Mouse (Mus musculus): ENCODE measurements around the gene Ufc1. TPM values are rescaled to one million over a fixed set of nuclear protein-coding genes. Genes with fewer than 3 reads are reported as not detected.

The Ufc1 gene
- total and polyA plus RNA-seq, 2 experiments from 2014 or later = 83.7 to 128 TPM

DNA sequence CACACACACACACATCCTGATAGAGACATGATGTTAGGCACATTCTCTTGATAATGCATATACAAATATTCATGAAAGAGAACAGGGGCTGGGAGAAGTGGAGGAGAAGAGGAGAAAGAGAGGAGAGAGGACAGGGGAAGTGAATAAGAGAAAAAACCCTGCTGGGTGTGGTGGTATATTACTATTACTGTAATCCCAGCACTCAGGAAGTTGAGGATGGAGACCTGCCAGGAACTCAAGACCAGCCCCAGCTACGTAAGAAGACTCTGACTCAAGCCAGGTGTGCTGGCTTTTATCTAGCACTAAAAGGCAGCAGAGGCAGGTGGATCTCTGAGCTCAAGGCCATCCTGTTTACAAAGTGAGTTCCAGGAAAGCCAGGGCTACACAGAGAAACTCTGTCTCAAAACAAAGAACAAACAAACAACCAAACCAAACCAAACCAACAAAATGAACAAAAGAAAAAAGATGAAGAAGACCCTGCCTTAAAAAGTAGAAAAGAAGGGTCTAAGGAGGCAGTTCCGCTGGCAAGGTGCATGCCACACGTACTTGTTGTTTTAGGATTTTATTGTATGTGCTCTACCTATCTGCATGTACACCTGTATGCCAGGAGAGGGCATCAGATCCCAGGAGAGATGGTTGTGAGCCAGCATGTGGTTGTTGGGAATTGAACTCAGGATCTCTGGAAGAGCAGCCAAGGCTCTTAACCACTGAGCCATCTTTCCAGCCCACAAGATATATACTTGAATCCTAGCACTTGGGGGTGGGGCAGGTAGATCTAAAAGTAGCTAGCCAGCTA is 31.0 kb downstream of the Ufc1 start:
- peak; percentile 40 for TF ChIP-seq CTCF (IDR thresholded peaks at IDR 0.05)
- Histone ChIP-seq H3K27ac (ENCODE audit: low read depth, low read length) (peak overlapping the region; percentile 59), H3K4me3 (ENCODE audit: low read depth, low read length) (no peak overlapping the region), H3K36me3 (ENCODE audit: insufficient read depth, low read length) (no peaks in the 10 kb centered on the region), H3K9me3 (ENCODE audit: low read length) (no peaks in the 10 kb centered on the region), H3K4me1 (ENCODE audit: insufficient read depth, low read length) (peaks cover 5% of the 10 kb centered on the region; the same call in 1 of the 2 replicates), H3K9ac (replicated peaks; ENCODE audit: low read length, poor library complexity, severe bottlenecking) (no peak overlapping the region), H3K4me2 (ENCODE audit: low read depth, low read length, poor library complexity, severe bottlenecking) (peak overlapping the region; percentile 32; the same call in 1 of the 2 replicates), H3K27me3 (ENCODE audit: insufficient read depth, low read length) (no peaks in the 10 kb centered on the region)
- DNase-seq (ENCODE audit: low spot score) (no peak), ATAC-seq (ENCODE audit: low FRiP score) (no peak)
- 84% methylated on average over 3 of the region's 3 CpGs for WGBS

DNA sequence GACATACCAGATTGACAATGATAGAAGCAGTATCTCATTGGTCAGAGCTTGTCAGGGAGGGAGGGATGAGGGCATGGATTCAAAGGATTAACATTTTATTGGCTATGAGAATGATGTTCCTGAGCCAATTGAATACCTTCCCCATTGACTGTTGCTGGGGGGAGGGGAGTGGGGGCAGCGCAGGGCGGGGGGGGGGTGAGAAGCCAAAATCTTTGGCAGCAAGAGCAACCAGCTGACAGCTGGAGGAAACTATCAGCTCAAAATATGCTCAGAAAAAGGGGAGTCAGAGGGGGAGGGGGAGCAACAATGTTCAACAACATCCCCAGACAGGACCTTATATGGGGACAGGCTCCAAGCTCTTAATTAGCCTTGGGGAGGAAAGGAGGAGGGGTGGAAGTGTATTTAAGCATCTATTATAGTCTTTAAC is 31.6 kb downstream of the Ufc1 start:
- ATAC-seq (ENCODE audit: low FRiP score) (peak; percentile 95), DNase-seq (ENCODE audit: low spot score) (peak; percentile 93)
- WGBS = 0% methylated on average over 2 of the region's 2 CpGs
- Histone ChIP-seq H3K4me3 (ENCODE audit: low read depth, low read length) (no peak overlapping the region), H3K36me3 (ENCODE audit: insufficient read depth, low read length) (no peaks in the 10 kb centered on the region), H3K4me1 (ENCODE audit: insufficient read depth, low read length) (peaks cover 5% of the 10 kb centered on the region; the same call in 1 of the 2 replicates), H3K9me3 (ENCODE audit: low read length) (no peaks in the 10 kb centered on the region), H3K27ac (ENCODE audit: low read depth, low read length) (peak overlapping the region; percentile 59), H3K27me3 (ENCODE audit: insufficient read depth, low read length) (no peaks in the 10 kb centered on the region), H3K4me2 (ENCODE audit: low read depth, low read length, poor library complexity, severe bottlenecking) (peak overlapping the region; percentile 32), H3K9ac (replicated peaks; ENCODE audit: low read length, poor library complexity, severe bottlenecking) (no peak overlapping the region)
- TF ChIP-seq CTCF (IDR thresholded peaks at IDR 0.05) = no peak

DNA sequence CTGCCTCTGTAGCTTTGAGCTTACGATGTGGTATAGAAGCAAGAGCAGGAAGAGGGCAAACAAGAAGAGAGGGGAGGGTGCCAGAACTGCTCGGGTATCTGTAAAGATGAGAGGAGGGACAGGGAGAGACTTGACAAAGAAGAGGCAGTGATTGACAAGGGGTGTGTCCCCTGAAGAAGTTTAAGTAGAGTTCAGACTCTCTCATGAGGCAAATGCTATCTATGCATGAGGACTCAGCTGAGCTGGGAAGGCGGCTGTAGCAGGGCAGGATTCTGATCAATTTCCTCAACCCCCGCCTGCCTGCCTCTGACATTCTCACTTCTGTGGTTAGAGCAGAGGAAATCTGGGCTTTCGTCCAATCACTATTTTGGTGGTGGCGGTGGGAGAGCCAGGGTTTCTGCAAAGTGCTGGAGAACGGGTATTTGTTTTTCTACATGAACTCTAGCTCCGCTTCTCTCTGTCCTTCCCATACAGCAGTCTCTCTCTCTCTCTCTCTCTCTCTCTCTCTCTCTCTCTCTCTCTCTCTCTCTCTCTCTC is 32.2 kb downstream of the Ufc1 start:
- 1% methylated on average over 8 of the region's 8 CpGs for WGBS
- TF ChIP-seq CTCF (IDR thresholded peaks at IDR 0.05) = no peak
- Histone ChIP-seq H3K36me3 (ENCODE audit: insufficient read depth, low read length) (no peaks in the 10 kb centered on the region), H3K9ac (replicated peaks; ENCODE audit: low read length, poor library complexity, severe bottlenecking) (peak overlapping the region; percentile 30), H3K4me1 (ENCODE audit: insufficient read depth, low read length) (peaks cover 5% of the 10 kb centered on the region; the same call in 1 of the 2 replicates), H3K27ac (ENCODE audit: low read depth, low read length) (peak overlapping the region; percentile 73), H3K4me3 (ENCODE audit: low read depth, low read length) (peak overlapping the region; percentile 28), H3K27me3 (ENCODE audit: insufficient read depth, low read length) (no peaks in the 10 kb centered on the region), H3K9me3 (ENCODE audit: low read length) (no peaks in the 10 kb centered on the region), H3K4me2 (ENCODE audit: low read depth, low read length, poor library complexity, severe bottlenecking) (peak overlapping the region; percentile 51)
- ATAC-seq (ENCODE audit: low FRiP score) (peak; percentile 79), DNase-seq (ENCODE audit: low spot score) (peak; percentile 85)

DNA sequence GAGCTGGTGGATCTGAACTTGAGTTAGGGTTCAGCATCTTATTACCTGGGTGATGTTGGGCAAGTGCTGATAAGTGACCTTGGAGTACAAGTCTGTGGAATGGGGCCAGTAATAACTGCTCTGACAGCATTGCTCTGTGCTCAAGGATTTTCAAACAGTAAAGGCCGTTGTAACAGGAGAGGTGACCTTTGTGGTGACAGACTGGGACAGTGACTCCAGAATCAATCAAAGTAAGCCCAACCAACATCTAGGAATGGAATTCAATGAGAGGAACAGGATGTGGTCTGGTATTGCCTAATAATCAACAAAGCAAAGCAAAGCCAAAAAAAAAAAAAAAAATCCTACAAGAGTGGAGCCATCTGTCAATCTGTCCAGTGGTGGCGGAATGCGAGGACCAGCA is 34.5 kb downstream of the Ufc1 start:
- H3K4me1 ChIP-seq (ENCODE audit: insufficient read depth, low read length) = peaks cover 5% of the 10 kb centered on the region; the same call in 1 of the 2 replicates
- WGBS = 91% methylated on average over 3 of the region's 3 CpGs
- no peaks in the 10 kb centered on the region for H3K36me3 ChIP-seq (ENCODE audit: insufficient read depth, low read length)
- no peak overlapping the region for H3K4me3 ChIP-seq (ENCODE audit: low read depth, low read length)
- DNase-seq (ENCODE audit: low spot score) (no peak), ATAC-seq (ENCODE audit: low FRiP score) (no peak)
- no peaks in the 10 kb centered on the region for H3K27me3 ChIP-seq (ENCODE audit: insufficient read depth, low read length)
- H3K9ac ChIP-seq (replicated peaks; ENCODE audit: low read length, poor library complexity, severe bottlenecking) = no peak overlapping the region
- no peak overlapping the region for H3K4me2 ChIP-seq (ENCODE audit: low read depth, low read length, poor library complexity, severe bottlenecking)
- TF ChIP-seq CTCF (IDR thresholded peaks at IDR 0.05) = no peak
- no peak overlapping the region for H3K27ac ChIP-seq (ENCODE audit: low read depth, low read length)
- H3K9me3 ChIP-seq (ENCODE audit: low read length) = no peaks in the 10 kb centered on the region

DNA sequence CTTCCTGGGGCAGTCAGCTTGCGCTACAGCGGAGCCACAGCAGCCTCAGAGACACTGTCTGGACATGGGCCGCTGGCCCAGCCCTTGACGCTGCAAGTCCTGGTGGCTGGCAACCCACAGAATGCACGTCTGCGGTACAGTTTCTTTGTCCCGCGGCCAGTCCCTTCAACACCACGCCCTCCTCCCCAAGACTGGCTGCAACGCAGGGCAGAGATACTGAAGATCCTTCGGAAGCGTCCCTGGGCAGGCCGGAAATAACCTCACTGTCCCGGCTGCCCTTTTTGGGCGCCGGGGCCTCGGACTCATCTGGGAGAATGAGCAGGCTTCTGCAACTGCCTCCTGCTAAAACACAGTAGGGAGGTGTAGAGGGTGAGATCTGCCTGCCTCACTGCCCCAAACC is 35.9 kb downstream of the Ufc1 start:
- peaks cover 5% of the 10 kb centered on the region; the same call in 1 of the 2 replicates for H3K4me1 ChIP-seq (ENCODE audit: insufficient read depth, low read length)
- H3K27ac ChIP-seq (ENCODE audit: low read depth, low read length) = no peak overlapping the region
- 87% methylated on average over 17 of the region's 17 CpGs for WGBS
- no peak for TF ChIP-seq CTCF (IDR thresholded peaks at IDR 0.05)
- ATAC-seq (ENCODE audit: low FRiP score) (no peak), DNase-seq (ENCODE audit: low spot score) (no peak)
- H3K9me3 ChIP-seq (ENCODE audit: low read length) = no peaks in the 10 kb centered on the region
- no peaks in the 10 kb centered on the region for H3K27me3 ChIP-seq (ENCODE audit: insufficient read depth, low read length)
- no peak overlapping the region for H3K4me3 ChIP-seq (ENCODE audit: low read depth, low read length)
- no peak overlapping the region for H3K9ac ChIP-seq (replicated peaks; ENCODE audit: low read length, poor library complexity, severe bottlenecking)
- no peaks in the 10 kb centered on the region for H3K36me3 ChIP-seq (ENCODE audit: insufficient read depth, low read length)
- H3K4me2 ChIP-seq (ENCODE audit: low read depth, low read length, poor library complexity, severe bottlenecking) = no peak overlapping the region

DNA sequence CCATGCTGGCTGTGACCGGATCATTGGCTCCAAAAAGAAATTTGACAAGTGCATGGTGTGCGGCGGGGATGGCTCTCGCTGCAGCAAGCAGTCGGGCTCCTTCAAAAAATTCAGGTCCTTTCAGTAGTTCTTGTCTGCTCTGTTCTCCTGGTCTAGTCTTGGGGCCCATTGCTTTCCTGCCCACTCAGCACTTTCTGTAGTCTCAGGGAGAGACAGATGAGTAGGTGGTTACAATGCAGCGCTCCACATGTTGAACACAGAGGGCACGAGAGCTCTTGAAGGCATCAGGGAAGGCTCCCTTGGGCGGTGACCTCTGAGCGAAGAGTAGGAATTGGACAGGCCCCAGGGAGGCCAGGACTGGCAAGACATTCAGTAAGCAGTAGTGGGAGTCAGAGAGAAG is 37.0 kb downstream of the Ufc1 start:
- no peak overlapping the region for H3K4me3 ChIP-seq (ENCODE audit: low read depth, low read length)
- H3K36me3 ChIP-seq (ENCODE audit: insufficient read depth, low read length) = no peaks in the 10 kb centered on the region
- no peaks in the 10 kb centered on the region for H3K27me3 ChIP-seq (ENCODE audit: insufficient read depth, low read length)
- no peak for DNase-seq (ENCODE audit: low spot score)
- H3K9me3 ChIP-seq (ENCODE audit: low read length) = no peaks in the 10 kb centered on the region
- no peak overlapping the region for H3K9ac ChIP-seq (replicated peaks; ENCODE audit: low read length, poor library complexity, severe bottlenecking)
- no peaks in the 10 kb centered on the region for H3K4me1 ChIP-seq (ENCODE audit: insufficient read depth, low read length)
- H3K4me2 ChIP-seq (ENCODE audit: low read depth, low read length, poor library complexity, severe bottlenecking) = no peak overlapping the region
- WGBS = 86% methylated on average over 9 of the region's 9 CpGs
- ATAC-seq (ENCODE audit: low FRiP score) = no peak
- TF ChIP-seq CTCF (IDR thresholded peaks at IDR 0.05) = no peak
- no peak overlapping the region for H3K27ac ChIP-seq (ENCODE audit: low read depth, low read length)
